Mouse (Mus musculus) layer of hippocampus, adult 11-12 months (tissue): Measurements from ENCODE around the gene Npas2.

Experiments used
- DNase-seq: peaks from one replicate; pipeline ENCODE4 v3.0.0; 2022; ENCODE audit warnings: low spot score

Npas2 gene

GRCm38 (mm10) chr1:39335561-39336196 is 142.1 kb downstream of the Npas2 start:
- no peak for DNase-seq

DNA sequence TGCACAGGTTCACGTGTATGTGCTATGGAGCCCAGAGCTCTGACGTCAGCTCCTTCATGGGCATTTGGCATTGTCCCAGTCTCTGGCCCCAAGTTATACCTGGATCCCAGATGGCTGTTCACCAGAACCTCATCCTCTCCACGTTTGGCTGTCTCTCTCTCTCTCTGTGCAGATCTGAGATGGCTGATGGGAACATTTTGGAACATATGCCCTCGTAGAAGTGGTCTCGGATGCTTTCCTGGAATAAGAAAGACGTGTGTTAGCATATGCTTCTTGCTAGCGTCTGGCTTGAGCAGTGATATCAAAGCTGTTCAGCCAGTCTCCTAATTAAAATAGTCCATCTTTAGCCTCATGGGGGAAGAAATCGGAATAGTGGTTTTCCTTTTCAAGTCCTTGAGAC is 143.3 kb downstream of the Npas2 start:
- DNase-seq: no peak

DNA sequence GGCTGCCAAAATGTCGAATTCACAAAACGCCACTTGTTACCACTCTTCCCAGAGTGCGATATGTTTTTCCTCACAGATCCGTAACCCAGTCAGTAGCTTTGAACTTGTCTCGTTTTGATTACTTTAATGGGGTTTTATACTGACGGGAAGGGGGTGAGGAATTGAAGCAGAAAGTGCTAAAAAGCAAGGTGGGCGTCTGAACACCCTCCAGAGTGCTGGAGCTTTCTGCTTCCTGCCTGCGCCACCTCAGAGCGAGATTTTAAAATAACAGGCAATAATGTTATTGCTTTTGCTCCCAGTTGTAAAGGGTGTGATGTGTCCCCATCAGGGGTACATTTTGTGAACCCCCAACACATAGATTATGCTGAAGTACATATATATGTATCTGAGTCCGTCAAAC is 145.3 kb downstream of the Npas2 start:
- no peak for DNase-seq

GRCm38 (mm10) chr1:39339455-39339854 is 145.9 kb downstream of the Npas2 start:
- DNase-seq: no peak

- DNase-seq: no peak
Measured at GRCm38 (mm10) chr1:39340156-39340555, 146.6 kb downstream of the Npas2 start.

GRCm38 (mm10) chr1:39340647-39341046 is 147.1 kb downstream of the Npas2 start:
- peak; percentile 58 for DNase-seq

DNA sequence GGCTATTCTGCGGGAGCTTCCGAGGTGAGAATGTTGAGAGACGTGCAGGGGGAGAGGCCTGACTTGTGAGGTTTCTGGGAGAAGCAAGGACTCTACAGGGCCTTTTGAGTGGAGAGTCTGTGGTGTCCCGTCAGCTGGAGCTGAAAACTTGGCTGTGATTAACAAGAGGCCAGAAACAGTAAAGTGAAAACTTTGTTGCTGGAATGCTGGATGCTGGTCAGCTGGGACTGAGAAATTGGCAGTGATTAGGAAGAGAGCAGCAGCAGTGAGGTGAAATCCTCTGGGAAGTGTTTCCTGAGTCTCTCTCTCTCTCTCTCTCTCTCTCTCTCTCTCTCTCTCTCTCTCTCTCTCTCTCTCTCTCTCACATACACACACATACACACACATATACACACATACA is 148.3 kb downstream of the Npas2 start:
- DNase-seq: no peak

DNA sequence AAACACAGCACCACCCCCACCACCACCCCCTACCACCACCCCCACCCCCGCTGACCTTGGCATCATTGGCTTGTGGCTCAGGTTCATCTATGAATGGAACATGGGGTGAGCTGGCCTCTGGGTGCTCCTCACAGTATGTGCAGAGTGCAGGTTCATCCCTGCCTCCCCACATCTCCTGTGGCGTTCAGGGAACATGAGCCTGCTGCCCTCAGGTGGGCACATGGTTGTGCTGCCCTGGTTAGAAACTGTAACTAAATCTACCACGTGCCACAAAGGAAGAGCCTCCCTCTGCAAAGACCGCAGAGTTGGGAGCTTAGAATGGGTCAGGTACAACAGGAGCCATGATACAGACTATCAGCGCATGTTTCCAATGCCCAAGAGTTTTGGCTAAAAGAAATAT is 149.7 kb downstream of the Npas2 start:
- DNase-seq: no peak

- DNase-seq: no peak
Measured at GRCm38 (mm10) chr1:39344981-39345600, 151.6 kb downstream of the Npas2 start.

- peak; percentile 78 for DNase-seq
Measured at GRCm38 (mm10) chr1:39349001-39349400, 155.5 kb downstream of the Npas2 start.

- no peak for DNase-seq
Measured at GRCm38 (mm10) chr1:39349427-39349826, 155.9 kb downstream of the Npas2 start.

DNA sequence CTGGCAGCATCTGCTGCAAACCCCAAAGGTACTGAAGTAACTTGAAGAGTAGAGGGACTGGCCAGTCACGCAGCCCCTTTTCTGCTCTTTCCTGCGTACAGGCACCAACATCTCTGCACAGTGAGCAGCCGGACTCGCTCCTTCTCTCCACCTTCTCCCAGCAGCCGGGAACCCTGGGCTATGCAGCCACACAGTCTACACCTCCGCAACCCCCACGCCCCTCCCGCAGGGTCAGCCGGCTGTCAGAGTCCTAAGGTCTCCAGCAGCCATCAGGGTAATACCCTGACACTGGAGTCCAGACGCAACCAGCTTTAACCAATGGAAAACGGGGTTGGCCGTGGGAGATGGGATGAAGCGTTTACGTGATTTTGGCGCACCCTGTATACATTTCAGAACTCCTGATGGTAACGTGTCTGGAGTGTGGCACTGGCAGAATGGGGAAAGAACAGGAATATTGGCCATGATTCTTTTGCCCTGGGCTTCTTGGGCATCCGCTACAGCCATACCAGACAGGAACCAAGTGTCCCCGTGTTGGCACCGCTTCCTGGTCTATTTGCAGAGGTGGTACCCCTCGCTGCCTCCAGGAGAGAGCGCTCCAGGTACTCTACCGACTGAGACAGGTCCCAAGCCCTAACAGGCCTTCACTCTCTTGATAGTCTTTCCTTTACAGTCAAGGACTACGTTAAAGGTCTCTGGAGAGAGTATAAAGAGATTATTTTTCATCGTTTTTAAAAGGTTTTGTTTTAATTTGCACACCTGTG is 168.4 kb downstream of the Npas2 start:
- DNase-seq: no peak

- DNase-seq: no peak
Measured at GRCm38 (mm10) chr1:39362515-39362893, 169.0 kb downstream of the Npas2 start.

DNA sequence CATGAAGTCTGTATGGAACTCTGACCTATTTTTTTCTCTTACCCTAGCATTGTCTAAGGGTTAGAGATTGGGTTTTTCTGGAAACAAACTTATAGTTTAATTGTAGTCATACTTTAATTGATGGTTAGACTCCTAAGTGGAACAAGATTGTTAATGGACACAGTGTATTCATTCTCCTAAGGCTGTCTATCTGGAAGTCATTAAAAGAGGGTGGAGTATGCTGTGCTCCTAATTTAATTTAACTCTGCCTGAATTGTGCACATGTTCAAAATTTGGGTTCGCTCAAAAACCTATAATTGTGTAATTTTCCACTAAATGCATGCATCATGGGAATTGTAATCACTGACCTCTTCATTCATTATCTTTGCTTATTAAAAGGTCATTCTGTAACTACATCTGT is 172.0 kb downstream of the Npas2 start:
- no peak for DNase-seq

DNA sequence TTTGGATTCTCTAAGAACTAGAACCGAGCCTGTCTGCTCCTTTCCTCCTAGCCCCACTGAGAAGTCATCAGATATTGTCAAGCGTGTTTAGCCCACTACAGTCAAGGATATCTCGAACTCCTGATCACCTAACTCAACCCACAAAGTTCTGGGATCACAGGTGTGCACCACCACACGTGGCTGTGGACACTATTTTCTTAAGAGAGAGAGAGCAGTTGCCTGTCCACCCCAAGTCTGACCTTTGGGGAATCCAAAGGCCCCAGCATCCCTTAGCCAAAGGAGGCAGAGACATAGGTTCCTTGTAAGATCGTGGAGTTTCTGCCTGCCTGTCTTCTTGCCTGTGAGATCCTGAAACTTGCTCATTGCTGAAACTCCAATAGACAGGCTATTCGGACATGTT is 173.5 kb downstream of the Npas2 start:
- no peak for DNase-seq

- peak; percentile 98 for DNase-seq
Measured at GRCm38 (mm10) chr1:39367601-39368266, 174.2 kb downstream of the Npas2 start, which contains the start of gene Rpl31. Rpl31 (plus strand) TSS chr1:39367842.

GRCm38 (mm10) chr1:39368267-39368841 is 174.8 kb downstream of the Npas2 start:
- DNase-seq: no peak

GRCm38 (mm10) chr1:39370431-39370830 is 176.9 kb downstream of the Npas2 start:
- DNase-seq: no peak

GRCm38 (mm10) chr1:39372220-39372843 is 178.8 kb downstream of the Npas2 start:
- no peak for DNase-seq

GRCm38 (mm10) chr1:39373378-39373777 is 179.8 kb downstream of the Npas2 start:
- DNase-seq: no peak

DNA sequence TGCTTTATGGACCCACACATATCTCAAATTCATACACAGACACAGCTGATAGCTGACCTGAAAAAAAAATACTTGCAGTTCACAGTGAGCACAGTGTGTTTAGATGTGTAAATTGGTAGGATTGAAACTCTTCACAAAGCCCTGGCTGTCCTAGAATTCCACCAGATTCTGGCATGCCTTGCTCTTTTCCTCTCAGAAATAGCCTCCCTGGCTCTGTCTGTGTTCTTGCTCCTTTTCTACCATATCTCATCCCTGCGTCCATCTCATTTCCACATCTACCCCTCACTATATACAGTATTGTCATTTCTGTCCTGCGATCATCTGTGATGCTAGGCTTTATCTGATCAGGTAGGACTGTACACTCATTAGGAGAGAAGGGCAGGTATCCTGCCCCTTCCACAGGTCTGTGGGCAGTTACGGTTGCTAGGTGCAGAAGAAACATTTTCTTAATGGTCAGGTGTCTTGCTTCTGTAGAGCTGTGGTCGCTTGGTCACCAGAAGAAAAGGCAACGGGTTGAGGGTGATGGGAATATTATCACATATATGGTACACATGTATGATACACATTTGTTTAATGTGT is 180.8 kb downstream of the Npas2 start:
- DNase-seq: no peak

GRCm38 (mm10) chr1:39376121-39376520 is 182.6 kb downstream of the Npas2 start:
- DNase-seq: no peak
